8 mouse cellular contexts compared by ENCODE assay signal in genomic region chr10:43517836-43518235, GRCm38 (mm10). TPM values are rescaled to one million over a fixed set of nuclear protein-coding genes. Genes with fewer than 3 reads are reported as not detected.
DNase-seq lines count a peak whose midpoint lies in the region; ATAC-seq lines count a peak whose summit lies in the region.
"Had no signal": no experiment of that assay in that cellular context is flagged by ENCODE, and none has a peak within 500 bp of the region (broad histone marks: within the 10 kb centered on the region; RNA-seq: fewer than 3 reads in every experiment).

No protein-coding gene starts in this region.

- H3K27ac ChIP-seq in limb, embryonic 12.5 days, result peak overlapping the region; percentile 54; the same call in 1 of the 2 replicates
- no peak overlapping the region for H3K27ac ChIP-seq in limb, embryonic 10.5 days
- H3K27ac ChIP-seq: forebrain, embryonic 12.5 days had no signal

- ATAC-seq in limb, embryonic 12.5 days (ENCODE audit: insufficient number of reproducible peaks, insufficient read depth, low FRiP score, low TSS enrichment, low read depth), result no peak

- peaks cover 28% of the 10 kb centered on the region for H3K36me3 ChIP-seq in limb, embryonic 12.5 days
- peaks cover 34% of the 10 kb centered on the region for H3K36me3 ChIP-seq in limb, embryonic 10.5 days

- H3K9ac ChIP-seq in limb, embryonic 12.5 days (replicated peaks), result no peak overlapping the region
- H3K9ac ChIP-seq: forebrain, embryonic 12.5 days had no signal

- DNase-seq in limb, embryonic 10.5 days (ENCODE audit: low spot score), result no peak
- DNase-seq in heart, postnatal 14 days, result peak; percentile 42 to 57
- DNase-seq in kidney, postnatal 14 days, result peak; percentile 88
- peak; percentile 58 for DNase-seq in ovary, postnatal 14 days (ENCODE audit: low spot score)
- DNase-seq in left cerebral cortex, postnatal 36 days (ENCODE audit: low spot score in 2 of 2), result no peak
- no peak for DNase-seq in layer of hippocampus, adult 11-12 months (ENCODE audit: low spot score)

- no peaks in the 10 kb centered on the region for H3K27me3 ChIP-seq in limb, embryonic 12.5 days
- H3K27me3 ChIP-seq in limb, embryonic 10.5 days (ENCODE audit: low read depth, poor library complexity, severe bottlenecking), result no peaks in the 10 kb centered on the region
- H3K27me3 ChIP-seq: forebrain, embryonic 12.5 days had no signal

- H3K4me2 ChIP-seq in limb, embryonic 12.5 days, result no peak overlapping the region
- H3K4me2 ChIP-seq: forebrain, embryonic 12.5 days had no signal

- intact Hi-C loops in heart, postnatal 14 days (cut with DNase I), result no loop called here
- intact Hi-C loops in left cerebral cortex, postnatal 36 days (cut with DNase I), result no loop called here

- H3K4me1 ChIP-seq in limb, embryonic 12.5 days (replicated peaks), result peaks cover 4% of the 10 kb centered on the region; the same call in 1 of the 2 replicates
- 0 out of 2 replicates have a peak, but pooled peaks cover 4% of the 10 kb centered on the region for H3K4me1 ChIP-seq in limb, embryonic 10.5 days
- H3K4me1 ChIP-seq: forebrain, embryonic 12.5 days had no signal

- 68% methylated on average over 4 of the region's 4 CpGs for WGBS in limb, embryonic 12.5 days
- 73% methylated on average over 4 of the region's 4 CpGs for WGBS in limb, embryonic 10.5 days

- no peak overlapping the region for H3K4me3 ChIP-seq in limb, embryonic 12.5 days (replicated peaks)
- no peak overlapping the region for H3K4me3 ChIP-seq in limb, embryonic 10.5 days
- H3K4me3 ChIP-seq: forebrain, embryonic 12.5 days had no signal

- no peaks in the 10 kb centered on the region for H3K9me3 ChIP-seq in limb, embryonic 12.5 days
- no peaks in the 10 kb centered on the region for H3K9me3 ChIP-seq in limb, embryonic 10.5 days (replicated peaks)
- H3K9me3 ChIP-seq: forebrain, embryonic 12.5 days had no signal

RNA-seq across cellular contexts. Expression of gene Gm9803, which starts 6.0 kb away (rescaled TPM):
- polyA plus RNA-seq in limb, embryonic 12.5 days (2016; fragmentation: Nextera tagmentation; extraction: Ambion mirVana), result 12.8 and 14.1 TPM in 2 replicates
- 11.1 and 14.8 TPM in 2 replicates for polyA plus RNA-seq in limb, embryonic 10.5 days (2016; fragmentation: Nextera tagmentation; extraction: Ambion mirVana)
- 10 to 100 TPM in 1 of 2 experiments, 1 to 10 TPM in 1; 8.9 to 13.0 TPM for total RNA-seq in heart, postnatal 14 days (2021)
- total RNA-seq in left cerebral cortex, postnatal 36 days (2021), result 10 to 100 TPM in 1 of 2 experiments, not detected in 1; 12.2 TPM

RNA-seq across cellular contexts. Expression of gene 1700021F05Rik, which starts 23.0 kb away (rescaled TPM):
- 55.6 and 64.2 TPM in 2 replicates for polyA plus RNA-seq in limb, embryonic 12.5 days (2016; fragmentation: Nextera tagmentation; extraction: Ambion mirVana)
- 59.7 and 63.5 TPM in 2 replicates for polyA plus RNA-seq in limb, embryonic 10.5 days (2016; fragmentation: Nextera tagmentation; extraction: Ambion mirVana)
- 10 to 100 TPM; 97.0 to 98.4 TPM for total RNA-seq in heart, postnatal 14 days (2021)
- 10 to 100 TPM; 38.7 to 39.9 TPM for total RNA-seq in left cerebral cortex, postnatal 36 days (2021)

RNA-seq across cellular contexts. Expression of gene Bend3, which starts 39.2 kb away (rescaled TPM):
- polyA plus RNA-seq in limb, embryonic 12.5 days (2016; fragmentation: Nextera tagmentation; extraction: Ambion mirVana), result 5.8 and 5.9 TPM in 2 replicates
- polyA plus RNA-seq in limb, embryonic 10.5 days (2016; fragmentation: Nextera tagmentation; extraction: Ambion mirVana), result 10.6 and 11.4 TPM in 2 replicates
- 1 to 10 TPM; 5.8 to 6.1 TPM for total RNA-seq in heart, postnatal 14 days (2021)
- 1 to 10 TPM; 5.5 to 5.9 TPM for total RNA-seq in left cerebral cortex, postnatal 36 days (2021)

Comparison
In these comparisons a context has a peak if more than half of its experiments do, and no peak if none do; other contexts are left out.
1. DNase-seq: peak in heart, postnatal 14 days (2 of 2), kidney, postnatal 14 days (single experiment) and ovary, postnatal 14 days (single experiment); none in limb, embryonic 10.5 days (single experiment), left cerebral cortex, postnatal 36 days (0 of 2) and layer of hippocampus, adult 11-12 months (single experiment).